Comparison of ENCODE assay signal across 8 mouse cellular contexts in genomic region chr16:21695242-21695578, GRCm38 (mm10). TPM values are rescaled to one million over a fixed set of nuclear protein-coding genes. Genes with fewer than 3 reads are reported as not detected.
A peak's percentile ranks its signal among the peaks of the same experiment; 100 is the strongest.
DNase-seq lines count a peak whose midpoint lies in the region; ATAC-seq and TF ChIP-seq lines count a peak whose summit lies in the region.

No protein-coding gene starts in this region.

- H3K4me3 ChIP-seq in forebrain, embryonic 13.5 days = peak overlapping the region; percentile 86
- H3K4me3 ChIP-seq in lung, postnatal 0 days (ENCODE audit: low read depth, low read length) = peak overlapping the region; percentile 83

- peak; percentile 66 for DNase-seq in R1 (ENCODE audit: low read depth, low spot score)
- peak; percentile 42 for DNase-seq in cerebellum, adult 11 months
- DNase-seq in heart, postnatal 14 days = peak; percentile 18 to 42
- DNase-seq in kidney, postnatal 36 days = peak; percentile 20 to 31
- DNase-seq in lung, postnatal 0 days (ENCODE audit: low spot score) = peak; percentile 70
- DNase-seq in retina, embryonic 14.5 days (ENCODE audit: low spot score) = peak; percentile 73
- no peak for DNase-seq in spleen, adult 12 weeks (ENCODE audit: low spot score)

- peaks cover 44% of the 10 kb centered on the region for H3K4me1 ChIP-seq in forebrain, embryonic 13.5 days
- no peaks in the 10 kb centered on the region; the same call in 1 of the 2 replicates for H3K4me1 ChIP-seq in lung, postnatal 0 days (ENCODE audit: insufficient read depth, low read depth, low read length)

- no peak for TF ChIP-seq CTCF in lung, postnatal 0 days (IDR thresholded peaks at IDR 0.05)

- intact Hi-C loops in heart, postnatal 14 days (cut with DNase I) = loop anchor here (10.0 kb wide), 1 partner anchor 980 kb away; the partner anchor contains the start of genes Clcn2 and Polr2h

- peak; percentile 61 for ATAC-seq in forebrain, embryonic 13.5 days
- ATAC-seq in lung, postnatal 0 days = peak; percentile 64

- H3K27ac ChIP-seq in forebrain, embryonic 13.5 days = peak overlapping the region; percentile 91; the same call in 1 of the 2 replicates
- no peak overlapping the region for H3K27ac ChIP-seq in lung, postnatal 0 days (ENCODE audit: low read length)

- no peaks in the 10 kb centered on the region for H3K27me3 ChIP-seq in forebrain, embryonic 13.5 days
- H3K27me3 ChIP-seq in lung, postnatal 0 days (replicated peaks; ENCODE audit: insufficient read depth, low read length) = no peaks in the 10 kb centered on the region

- no peaks in the 10 kb centered on the region for H3K36me3 ChIP-seq in forebrain, embryonic 13.5 days (ENCODE audit: poor library complexity, severe bottlenecking)
- no peaks in the 10 kb centered on the region for H3K36me3 ChIP-seq in lung, postnatal 0 days (ENCODE audit: insufficient read depth, low read length)

- peaks cover 4% of the 10 kb centered on the region; the same call in 1 of the 2 replicates for H3K9me3 ChIP-seq in forebrain, embryonic 13.5 days (replicated peaks)
- no peaks in the 10 kb centered on the region for H3K9me3 ChIP-seq in lung, postnatal 0 days (ENCODE audit: low read length)

- peak overlapping the region; percentile 89 for H3K4me2 ChIP-seq in forebrain, embryonic 13.5 days
- H3K4me2 ChIP-seq in lung, postnatal 0 days (replicated peaks; ENCODE audit: low read depth, low read length) = peak overlapping the region; percentile 86

- 5% methylated on average over 11 of the region's 12 CpGs for WGBS in forebrain, embryonic 13.5 days
- WGBS in lung, postnatal 0 days = 3% methylated on average over 12 of the region's 12 CpGs

- TF ChIP-seq EP300 in lung, postnatal 0 days (IDR thresholded peaks at IDR 0.05) = no peak

- H3K9ac ChIP-seq in forebrain, embryonic 13.5 days = peak overlapping the region; percentile 92
- no peak overlapping the region for H3K9ac ChIP-seq in lung, postnatal 0 days (replicated peaks; ENCODE audit: low read depth)

RNA-seq across cellular contexts. Expression of gene 2510009E07Rik, which starts 0.7 kb away (rescaled TPM):
- polyA plus RNA-seq in forebrain, embryonic 13.5 days (2015; fragmentation: Nextera tagmentation; extraction: Ambion mirVana) = 32.1 and 38.8 TPM in 2 replicates
- total RNA-seq in heart, postnatal 14 days (2021) = 10 to 100 TPM; 29.0 to 31.1 TPM
- 16.8 and 17.0 TPM in 2 replicates for polyA plus RNA-seq in lung, postnatal 0 days (2015; fragmentation: Nextera tagmentation; extraction: Ambion mirVana)
